Mouse (Mus musculus): Measurements from ENCODE around the gene Mpig6b. TPM values are rescaled to one million over a fixed set of nuclear protein-coding genes. Genes with fewer than 3 reads are reported as not detected.
A peak's percentile ranks its signal among the peaks of the same experiment; 100 is the strongest.

Mpig6b gene
- polyA plus RNA-seq, 1 experiment from 2014 or later: 0.72 TPM

GRCm38 (mm10) chr17:35023756-35024155 lies 42.2 kb downstream of the Mpig6b start:
- no peaks in the 10 kb centered on the region for H3K36me3 ChIP-seq (replicated peaks)
- whole genome bisulfite sequencing: 84% methylated on average over 4 of the region's 4 CpGs
- H3K27me3 ChIP-seq (ENCODE audit: poor library complexity, severe bottlenecking): no peaks in the 10 kb centered on the region
- H3K4me1 ChIP-seq: peaks cover 60% of the 10 kb centered on the region
- peak; percentile 14 for DNase-seq (ENCODE audit: extremely low spot score, low spot score)
- no peaks in the 10 kb centered on the region for H3K9me3 ChIP-seq
- peak overlapping the region; percentile 66 for H3K27ac ChIP-seq
- 0 out of 2 replicates have a peak overlapping the region, but pooled peaks have one; percentile 10 for H3K4me3 ChIP-seq

DNA sequence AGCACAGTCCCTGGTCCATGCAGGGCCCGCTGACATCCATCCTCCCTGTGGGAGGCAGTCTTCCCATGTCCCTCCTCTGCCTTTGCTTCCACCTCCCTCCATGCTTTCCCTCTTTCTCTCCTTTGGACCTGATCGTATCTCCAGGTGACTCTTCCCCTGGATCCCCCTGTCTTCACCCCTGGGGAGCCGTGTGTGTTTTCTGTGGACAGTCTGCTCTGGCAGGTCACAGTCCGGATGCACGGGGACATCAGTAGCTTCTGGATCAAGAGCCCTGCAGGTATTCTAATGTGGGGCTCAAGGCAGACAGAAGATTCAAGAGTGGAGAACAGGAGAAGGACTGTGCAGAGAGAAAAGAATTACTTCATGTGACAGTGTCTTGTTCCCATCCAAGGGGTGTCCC lies 42.8 kb downstream of the Mpig6b start:
- H3K4me1 ChIP-seq: peaks cover 60% of the 10 kb centered on the region
- H3K9me3 ChIP-seq: no peaks in the 10 kb centered on the region
- peaks cover 4% of the 10 kb centered on the region for H3K36me3 ChIP-seq (replicated peaks)
- peak overlapping the region; percentile 41; the same call in 1 of the 2 replicates for H3K27ac ChIP-seq
- H3K27me3 ChIP-seq (ENCODE audit: poor library complexity, severe bottlenecking): no peaks in the 10 kb centered on the region
- WGBS: 88% methylated on average over 5 of the region's 5 CpGs
- DNase-seq (ENCODE audit: extremely low spot score, low spot score): no peak
- no peak overlapping the region for H3K4me3 ChIP-seq

GRCm38 (mm10) chr17:35022541-35023060 lies 43.4 kb downstream of the Mpig6b start:
- Histone ChIP-seq H3K27me3 (ENCODE audit: poor library complexity, severe bottlenecking) (no peaks in the 10 kb centered on the region), H3K4me3 (no peak overlapping the region), H3K36me3 (replicated peaks) (peaks cover 10% of the 10 kb centered on the region), H3K27ac (no peak overlapping the region), H3K4me1 (peaks cover 55% of the 10 kb centered on the region), H3K9me3 (no peaks in the 10 kb centered on the region)
- WGBS: 95% methylated on average over 8 of the region's 8 CpGs
- DNase-seq (ENCODE audit: extremely low spot score, low spot score): no peak

- Histone ChIP-seq H3K27ac (peak overlapping the region; percentile 81), H3K9me3 (no peaks in the 10 kb centered on the region), H3K4me1 (peaks cover 48% of the 10 kb centered on the region), H3K36me3 (replicated peaks) (peaks cover 16% of the 10 kb centered on the region), H3K4me3 (peak overlapping the region; percentile 32; the same call in 1 of the 2 replicates), H3K27me3 (ENCODE audit: poor library complexity, severe bottlenecking) (no peaks in the 10 kb centered on the region)
- no peak for DNase-seq (ENCODE audit: extremely low spot score, low spot score)
- WGBS: 71% methylated on average over 6 of the region's 6 CpGs
Measured at GRCm38 (mm10) chr17:35021842-35022477, 44.0 kb downstream of the Mpig6b start.

DNA sequence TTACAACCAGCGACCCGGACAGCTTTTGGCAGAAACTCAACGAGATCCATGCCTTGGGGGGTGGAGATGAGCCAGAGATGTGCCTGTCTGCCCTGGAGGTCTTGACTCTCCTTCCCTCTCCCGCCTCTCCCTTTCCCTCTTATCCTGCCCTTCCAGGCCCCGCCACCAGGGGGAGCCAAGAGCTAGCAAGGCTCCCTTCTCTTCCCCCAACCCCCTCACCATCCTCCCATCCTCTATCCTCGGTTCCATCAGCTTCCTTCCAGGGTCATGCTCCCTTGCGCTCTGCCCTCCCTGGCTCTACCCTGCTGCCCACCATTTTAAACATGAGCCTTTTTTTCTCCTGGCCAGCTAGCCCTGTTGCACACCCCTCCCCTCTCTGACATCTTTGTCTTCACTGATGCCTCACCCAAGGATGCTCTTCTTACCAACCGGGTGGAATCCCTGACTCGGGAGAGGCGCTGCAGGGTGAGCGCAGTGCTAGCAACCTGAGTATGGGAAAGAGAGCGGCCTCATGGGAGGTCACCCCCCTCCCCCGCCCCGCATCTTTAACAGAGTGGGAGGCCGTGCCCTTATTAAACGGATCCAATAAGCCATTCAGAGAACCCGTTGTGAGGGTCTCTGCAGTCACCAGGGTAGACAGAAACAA lies 44.7 kb downstream of the Mpig6b start:
- peaks cover 42% of the 10 kb centered on the region for H3K4me1 ChIP-seq
- no peaks in the 10 kb centered on the region for H3K27me3 ChIP-seq (ENCODE audit: poor library complexity, severe bottlenecking)
- H3K9me3 ChIP-seq: no peaks in the 10 kb centered on the region
- 6% methylated on average over 17 of the region's 17 CpGs for WGBS
- H3K4me3 ChIP-seq: peak overlapping the region; percentile 32
- H3K36me3 ChIP-seq (replicated peaks): peaks cover 23% of the 10 kb centered on the region
- DNase-seq (ENCODE audit: extremely low spot score, low spot score): peak; percentile 91
- peak overlapping the region; percentile 81 for H3K27ac ChIP-seq

DNA sequence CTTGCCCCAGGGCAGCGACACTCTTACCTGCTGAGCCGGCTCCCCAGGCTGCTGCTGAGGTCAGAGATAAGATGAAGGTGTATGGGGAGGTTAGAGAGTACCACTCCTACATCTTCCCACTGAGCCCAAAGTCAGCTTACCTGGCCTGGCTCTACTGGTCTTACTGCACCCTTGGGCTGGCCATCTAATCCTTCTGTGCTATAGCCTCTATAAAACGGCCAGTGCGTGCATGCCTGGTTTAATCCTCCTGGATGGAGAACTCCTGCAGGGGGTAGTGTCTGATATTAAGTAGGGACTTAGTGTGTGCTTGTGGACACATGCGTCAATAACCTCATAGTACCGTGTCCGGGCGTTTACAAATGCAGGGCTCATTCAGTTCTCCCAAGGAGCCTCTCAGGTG lies 45.4 kb downstream of the Mpig6b start:
- H3K36me3 ChIP-seq (replicated peaks): peaks cover 31% of the 10 kb centered on the region
- no peak for DNase-seq (ENCODE audit: extremely low spot score, low spot score)
- WGBS: 90% methylated on average over 8 of the region's 8 CpGs
- H3K4me1 ChIP-seq: peaks cover 35% of the 10 kb centered on the region
- H3K27me3 ChIP-seq (ENCODE audit: poor library complexity, severe bottlenecking): no peaks in the 10 kb centered on the region
- H3K27ac ChIP-seq: no peak overlapping the region
- no peaks in the 10 kb centered on the region for H3K9me3 ChIP-seq
- H3K4me3 ChIP-seq: no peak overlapping the region

GRCm38 (mm10) chr17:35019894-35020293 lies 46.1 kb downstream of the Mpig6b start:
- H3K27ac ChIP-seq: no peak overlapping the region
- 81% methylated on average over 11 of the region's 11 CpGs for WGBS
- DNase-seq (ENCODE audit: extremely low spot score, low spot score): no peak

DNA sequence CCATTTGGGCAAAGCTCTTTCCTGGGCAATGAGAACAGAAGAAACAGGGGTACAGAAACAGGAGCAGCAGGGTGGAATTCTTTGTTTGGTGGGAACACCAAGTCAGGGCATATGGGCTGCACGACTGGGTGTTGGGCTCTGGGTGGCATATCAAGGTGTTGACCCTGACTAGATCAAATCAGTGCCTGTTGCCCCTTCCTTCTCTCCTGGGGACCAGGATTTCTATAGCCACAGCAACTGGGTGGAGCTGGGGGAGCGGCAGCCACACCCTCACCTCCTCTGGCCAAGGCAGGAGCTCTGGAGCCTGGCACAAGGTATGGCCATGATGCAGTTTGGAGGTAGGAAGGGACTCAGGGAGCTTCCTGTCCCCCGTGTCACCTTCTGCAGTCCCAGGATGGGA lies 47.8 kb downstream of the Mpig6b start:
- Histone ChIP-seq H3K36me3 (replicated peaks) (peaks cover 54% of the 10 kb centered on the region), H3K4me3 (no peak overlapping the region), H3K27ac (no peak overlapping the region), H3K4me1 (peaks cover 16% of the 10 kb centered on the region), H3K9me3 (no peaks in the 10 kb centered on the region), H3K27me3 (ENCODE audit: poor library complexity, severe bottlenecking) (no peaks in the 10 kb centered on the region)
- DNase-seq (ENCODE audit: extremely low spot score, low spot score): no peak
- 79% methylated on average over 3 of the region's 3 CpGs for WGBS

More at GRCm38 (mm10) chr17:35019894-35020293, 46.1 kb downstream of the Mpig6b start:
- Histone ChIP-seq H3K4me1 (peaks cover 33% of the 10 kb centered on the region), H3K9me3 (no peaks in the 10 kb centered on the region), H3K27me3 (ENCODE audit: poor library complexity, severe bottlenecking) (no peaks in the 10 kb centered on the region), H3K4me3 (peak overlapping the region; percentile 15; the same call in 1 of the 2 replicates), H3K36me3 (replicated peaks) (peaks cover 37% of the 10 kb centered on the region)

GRCm38 (mm10) chr17:35017706-35018030 lies 48.3 kb downstream of the Mpig6b start:
- no peaks in the 10 kb centered on the region for H3K9me3 ChIP-seq
- no peak overlapping the region for H3K4me3 ChIP-seq
- H3K4me1 ChIP-seq: peaks cover 16% of the 10 kb centered on the region
- no peak overlapping the region for H3K27ac ChIP-seq
- H3K36me3 ChIP-seq (replicated peaks): peaks cover 59% of the 10 kb centered on the region
- DNase-seq (ENCODE audit: extremely low spot score, low spot score): no peak
- no peaks in the 10 kb centered on the region for H3K27me3 ChIP-seq (ENCODE audit: poor library complexity, severe bottlenecking)
- 73% methylated on average over 14 of the region's 14 CpGs for WGBS

GRCm38 (mm10) chr17:35016791-35017705 lies 48.9 kb downstream of the Mpig6b start:
- WGBS: 79% methylated on average over 10 of the region's 10 CpGs
- H3K4me3 ChIP-seq: no peak overlapping the region
- DNase-seq (ENCODE audit: extremely low spot score, low spot score): no peak
- peaks cover 15% of the 10 kb centered on the region for H3K4me1 ChIP-seq
- H3K27me3 ChIP-seq (ENCODE audit: poor library complexity, severe bottlenecking): no peaks in the 10 kb centered on the region
- H3K9me3 ChIP-seq: no peaks in the 10 kb centered on the region
- H3K36me3 ChIP-seq (replicated peaks): peaks cover 66% of the 10 kb centered on the region
- peak overlapping the region; percentile 35; the same call in 1 of the 2 replicates for H3K27ac ChIP-seq

DNA sequence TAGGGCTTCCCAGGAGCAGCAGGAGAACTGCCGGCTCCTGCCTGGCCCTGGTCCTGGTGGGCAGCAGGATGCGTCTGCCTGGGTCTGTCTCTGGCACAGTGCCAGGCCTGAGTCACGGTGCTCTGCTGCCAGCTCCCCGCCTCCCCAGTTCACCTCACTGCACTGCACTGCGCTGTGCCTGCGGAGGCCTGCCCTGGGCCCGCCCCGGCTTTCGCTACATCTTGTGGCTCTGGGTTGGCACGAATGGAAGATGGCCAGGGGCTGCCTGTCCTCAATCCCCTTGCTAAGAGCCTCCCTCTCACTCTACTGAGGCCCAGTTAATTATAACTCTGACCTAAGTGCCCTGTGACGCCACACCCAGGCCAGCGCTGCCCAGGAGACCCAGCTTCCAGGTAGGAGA lies 49.6 kb downstream of the Mpig6b start, which contains the start of gene Vwa7:
Gene Vwa7, plus strand, starts transcription at position 204 of the 400 bp plus-strand sequence.
- Histone ChIP-seq H3K4me3 (no peak within 1 kb of the TSS), H3K36me3 (replicated peaks) (peaks cover 72% of the 10 kb centered on the region)
- WGBS: 90% methylated on average over 11 of the region's 12 CpGs

DNA sequence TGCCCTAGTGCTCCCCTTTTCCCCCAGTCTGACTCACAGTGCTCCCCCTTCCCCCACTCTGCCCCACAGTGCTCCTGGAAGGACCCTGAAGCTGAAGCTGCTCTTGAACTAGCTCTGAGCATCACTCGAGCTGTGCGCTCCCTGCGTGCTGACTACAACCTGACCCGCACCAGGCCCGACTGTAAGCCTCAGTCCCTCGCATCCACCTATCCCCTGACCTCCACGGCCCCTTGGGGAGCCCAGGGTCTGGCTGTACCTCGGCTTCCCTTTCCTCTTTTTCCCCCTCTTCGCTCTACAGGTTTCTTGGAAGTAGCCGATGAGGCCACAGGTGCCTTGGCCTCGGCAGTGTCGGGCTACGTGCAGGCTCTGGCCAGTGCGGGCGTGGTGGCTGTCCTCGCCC lies 50.7 kb downstream of the Mpig6b start:
- Histone ChIP-seq H3K27ac (no peak overlapping the region), H3K9me3 (no peaks in the 10 kb centered on the region), H3K27me3 (ENCODE audit: poor library complexity, severe bottlenecking) (no peaks in the 10 kb centered on the region), H3K36me3 (replicated peaks) (peaks cover 83% of the 10 kb centered on the region), H3K4me3 (no peak overlapping the region), H3K4me1 (no peaks in the 10 kb centered on the region)
- WGBS: 95% methylated on average over 16 of the region's 16 CpGs
- no peak for DNase-seq (ENCODE audit: extremely low spot score, low spot score)

More for the DNA sequence above, 49.6 kb downstream of the Mpig6b start, which contains the start of gene Vwa7:
- Histone ChIP-seq H3K4me1 (peaks cover 9% of the 10 kb centered on the region), H3K27me3 (ENCODE audit: poor library complexity, severe bottlenecking) (no peaks in the 10 kb centered on the region), H3K27ac (peak within 1 kb of the TSS; percentile 35; the same call in 1 of the 2 replicates), H3K9me3 (no peaks in the 10 kb centered on the region)
- no peak for DNase-seq (ENCODE audit: extremely low spot score, low spot score)
